Mouse (Mus musculus) CH12.LX (cell line): ENCODE measurements around the gene Tbc1d30.

ENCODE experiments used
- ELF1 ChIP-seq: IDR thresholded peaks from 2 replicates; pipeline ENCODE4 v1.6.1; 2014; ENCODE audit warnings: low read depth, mild to moderate bottlenecking, inconsistent platforms, low read length, improper control_type of control experiment
- GABPA ChIP-seq: IDR thresholded peaks from 2 replicates; pipeline ENCODE4 v1.6.1; 2012; ENCODE audit warnings: low read depth, low read length, improper control_type of control experiment, inconsistent platforms; ENCODE audit not compliant: insufficient replicate concordance
- NELFE ChIP-seq: IDR thresholded peaks from 2 replicates; pipeline ENCODE4 v1.6.1; 2011; ENCODE audit warnings: low read depth, low read length, improper control_type of control experiment
- ZMIZ1 ChIP-seq: IDR thresholded peaks from 2 replicates; pipeline ENCODE4 v1.6.1; 2012; ENCODE audit warnings: low read depth, mild to moderate bottlenecking, inconsistent platforms, low read length, improper control_type of control experiment

DNA sequence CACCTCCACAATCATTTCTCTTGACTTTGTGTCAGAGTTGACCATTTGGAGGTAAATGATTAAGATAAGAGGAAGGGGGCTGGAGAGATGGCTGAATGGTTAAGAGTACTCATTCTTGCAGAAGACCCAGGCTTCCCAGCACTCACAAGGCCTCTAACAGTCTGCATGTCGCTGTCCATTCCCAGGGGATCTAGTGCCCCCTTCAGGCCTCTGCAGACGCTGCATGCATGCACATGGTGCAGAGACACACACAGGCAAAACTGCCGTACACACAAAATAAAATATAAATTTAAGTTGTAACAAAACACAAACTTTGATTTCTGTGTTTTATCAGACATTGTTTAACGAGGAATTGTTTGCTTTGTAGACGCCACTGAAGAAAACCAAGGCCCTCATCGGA lies 19.7 kb upstream of the Tbc1d30 start:
- no peak for TF ChIP-seq GABPA
- no peak for TF ChIP-seq ELF1
- TF ChIP-seq NELFE: no peak
- no peak for TF ChIP-seq ZMIZ1
